Mouse (Mus musculus): Measurements from ENCODE around the gene Mxra7. TPM values are rescaled to one million over a fixed set of nuclear protein-coding genes. Genes with fewer than 3 reads are reported as not detected.

The Mxra7 gene
- total RNA-seq, 4 experiments from 2014 or later: 20.0 to 23.0 (median 22.2) TPM

GRCm38 (mm10) chr11:116784221-116784620, 43.6 kb downstream of the Mxra7 start:
- DNase-seq (ENCODE audit: low spot score in 2 of 2): no peak

- DNase-seq (ENCODE audit: low spot score in 2 of 2): no peak
These were observed 45.1 kb downstream of the Mxra7 start for GRCm38 (mm10) chr11:116782737-116783145.

- DNase-seq (ENCODE audit: low spot score in 2 of 2): no peak
These were observed 52.4 kb downstream of the Mxra7 start, which contains the start of gene St6galnac1 for GRCm38 (mm10) chr11:116775407-116775806. Gene St6galnac1 (minus strand): TSS chr11:116775507.

- no peak for DNase-seq (ENCODE audit: low spot score in 2 of 2)
These were observed 54.6 kb downstream of the Mxra7 start for GRCm38 (mm10) chr11:116773205-116773604.

- DNase-seq (ENCODE audit: low spot score in 2 of 2): no peak
These were observed 58.0 kb downstream of the Mxra7 start for GRCm38 (mm10) chr11:116769873-116770272.

- no peak for DNase-seq (ENCODE audit: low spot score in 2 of 2)
These were observed 62.9 kb downstream of the Mxra7 start for GRCm38 (mm10) chr11:116764946-116765345.

GRCm38 (mm10) chr11:116764346-116764745, 63.5 kb downstream of the Mxra7 start:
- no peak for DNase-seq (ENCODE audit: low spot score in 2 of 2)

GRCm38 (mm10) chr11:116755191-116755590, 72.7 kb downstream of the Mxra7 start:
- no peak for DNase-seq (ENCODE audit: low spot score in 2 of 2)

GRCm38 (mm10) chr11:116753674-116754470, 74.0 kb downstream of the Mxra7 start:
- no peak for DNase-seq (ENCODE audit: low spot score in 2 of 2)

Other genes with a start within 250 kb of the Mxra7 start
- gene Ube2o, start 246.6 kb downstream of the Mxra7 start, total RNA-seq (2022): 100 to 1,000 TPM; 115 to 119 (median 117) TPM
- 1 to 10 TPM in 1 of 4 experiments, under 1 TPM in 3; 0.57 to 3.2 (median 0.84) TPM for gene Aanat, start 241.6 kb downstream of the Mxra7 start, total RNA-seq (2022)
- 1 to 10 TPM; 1.1 to 1.6 (median 1.3) TPM for gene Rhbdf2, start 201.0 kb downstream of the Mxra7 start, total RNA-seq (2022)
- gene Prcd, start 174.5 kb downstream of the Mxra7 start, total RNA-seq (2022): 1 to 10 TPM; 5.0 to 7.0 (median 5.5) TPM
- gene Cygb, start 173.7 kb downstream of the Mxra7 start, total RNA-seq (2022): 10 to 100 TPM; 55.8 to 62.7 (median 58.2) TPM
- gene St6galnac1, start 52.5 kb downstream of the Mxra7 start, total RNA-seq (2022): not detected
- gene Mettl23, start 15.2 kb upstream of the Mxra7 start, total RNA-seq (2022): 10 to 100 TPM; 20.2 to 24.3 (median 22.2) TPM
- 10 to 100 TPM; 26.6 to 30.4 (median 28.8) TPM for gene Jmjd6, start 15.4 kb upstream of the Mxra7 start, total RNA-seq (2022)
- gene Mfsd11, start 24.4 kb upstream of the Mxra7 start, total RNA-seq (2022): 10 to 100 TPM; 40.9 to 46.2 (median 43.0) TPM
- gene Srsf2, start 25.0 kb upstream of the Mxra7 start, total RNA-seq (2022): 100 to 1,000 TPM; 141 to 164 (median 155) TPM
- 10 to 100 TPM; 70.0 to 82.4 (median 74.9) TPM for gene Mgat5b, start 90.8 kb upstream of the Mxra7 start, total RNA-seq (2022)